Mouse (Mus musculus) gastrocnemius, adult 18-20 months (tissue): ENCODE results near the gene Nfkbid. TPM values are rescaled to one million over a fixed set of nuclear protein-coding genes. Genes with fewer than 3 reads are reported as not detected.
"Not testable (repeated sequence)": the region's sequence is repeated elsewhere in the genome, so short reads cannot be mapped to it uniquely, and the experiment has no call there.

ENCODE experiments used
- DNase-seq: peaks from one replicate; pipeline ENCODE4 v3.0.0; 2021; ENCODE audit warnings: low spot score
- total RNA-seq, 2 experiments: library from RNA; stranded (reverse); gene quantifications; 2 replicates each; pipeline ENCODE4 v1.2.3; 2021

The Nfkbid gene
- total RNA-seq, 2 experiments from 2014 or later: 0.11 TPM; not detected in 1

DNA sequence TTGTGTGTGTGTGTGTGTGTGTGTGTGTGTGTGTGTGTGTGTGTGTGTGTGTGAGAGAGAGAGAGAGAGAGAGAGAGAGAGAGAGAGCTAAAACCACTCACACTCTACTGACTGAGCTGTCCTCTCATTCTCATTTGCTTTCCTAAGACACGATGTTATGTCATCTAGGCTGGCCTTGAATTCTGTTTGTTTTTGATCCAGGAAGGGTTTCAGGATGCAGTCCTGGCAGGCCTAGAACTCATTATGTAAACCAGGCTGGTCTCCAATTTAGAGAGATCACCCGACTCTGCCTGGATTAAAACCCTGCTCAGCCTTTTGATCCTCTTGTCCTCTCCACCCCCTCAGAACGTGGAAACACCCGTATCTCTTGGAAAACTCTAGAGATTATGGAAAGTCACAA, 42.5 kb downstream of the Nfkbid start:
- DNase-seq: no peak

DNA sequence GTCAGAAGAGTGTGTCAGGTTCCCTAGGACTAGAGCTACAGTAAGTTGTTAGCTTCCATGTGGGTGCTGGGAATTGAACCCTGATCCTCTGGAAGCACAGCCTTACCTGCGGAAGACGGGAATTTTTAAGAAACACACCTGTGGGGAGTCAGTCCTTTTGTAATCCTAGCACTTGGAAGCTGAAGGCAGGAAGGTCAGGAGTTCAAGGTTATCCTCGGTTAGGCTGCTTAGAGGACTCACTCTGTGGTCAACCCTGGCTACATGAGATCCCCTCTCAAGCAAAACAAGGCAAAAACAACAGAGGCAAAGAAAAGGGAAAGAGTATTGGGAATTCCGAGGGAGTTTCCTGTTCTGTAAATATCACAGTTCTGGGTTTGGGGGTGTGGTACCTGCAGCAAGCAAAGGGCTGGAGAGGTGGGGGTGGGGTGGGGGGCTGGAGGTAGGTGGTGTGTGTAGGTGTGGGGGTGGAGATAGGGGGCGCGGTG, 43.3 kb downstream of the Nfkbid start:
- DNase-seq: no peak

DNA sequence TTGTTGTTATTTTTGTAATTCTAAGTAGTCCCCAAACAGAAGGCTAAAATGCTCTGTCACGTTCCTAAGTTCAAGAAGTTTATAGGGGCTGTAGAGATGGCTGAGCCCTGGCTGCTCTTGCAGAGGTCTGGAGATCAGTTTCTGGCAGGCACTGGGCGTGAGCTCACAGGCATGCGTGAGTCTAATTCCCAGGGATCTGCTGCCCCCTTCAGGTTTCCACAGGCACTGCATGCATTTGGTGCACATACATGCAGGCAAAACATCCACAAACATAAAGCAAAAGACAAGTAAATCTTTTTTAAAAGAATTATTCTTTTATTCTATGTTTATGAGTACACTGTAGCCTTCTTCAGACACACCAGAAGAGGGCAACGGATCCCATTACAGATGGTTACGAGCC, 50.9 kb downstream of the Nfkbid start:
- no peak for DNase-seq

DNA sequence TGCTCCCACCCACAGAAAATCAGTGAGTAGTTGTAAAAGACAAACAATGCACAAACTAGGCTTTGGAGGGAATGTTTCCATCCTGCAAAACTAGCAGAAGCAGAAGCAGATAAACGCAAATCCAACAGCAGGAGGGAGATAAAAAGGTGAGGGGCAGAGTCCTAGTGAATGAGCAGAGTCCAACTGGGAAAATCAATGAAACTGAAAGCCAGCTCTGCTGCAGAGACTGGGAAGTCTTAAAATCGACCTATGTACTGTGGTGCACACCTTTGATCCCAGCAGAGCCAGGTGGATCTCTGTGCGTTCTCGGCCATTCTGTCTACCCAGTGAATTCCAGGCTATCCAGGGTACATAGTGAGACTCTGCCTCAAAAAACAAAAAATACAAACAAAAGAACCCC, 53.5 kb downstream of the Nfkbid start:
- no peak for DNase-seq

DNA sequence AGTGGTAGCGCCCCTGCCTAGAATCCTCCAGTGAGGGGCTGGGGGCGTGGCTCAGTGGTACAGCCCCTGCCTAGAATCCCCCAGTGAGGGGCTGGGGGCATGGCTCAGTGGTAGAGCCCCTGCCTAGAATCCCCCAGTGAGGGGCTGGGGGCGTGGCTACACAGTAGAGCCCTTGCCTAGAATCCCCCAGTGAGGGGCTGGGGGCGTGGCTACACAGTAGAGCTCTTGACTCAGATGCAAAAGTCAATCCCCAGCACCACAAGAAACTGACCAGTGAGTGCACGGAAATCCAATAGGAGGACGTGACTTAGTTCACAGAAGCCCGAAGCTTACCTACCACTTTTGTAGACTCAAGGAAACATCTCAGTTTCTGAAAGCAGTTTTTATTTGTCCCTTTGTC, 54.6 kb downstream of the Nfkbid start:
- not testable (repeated sequence) for DNase-seq

DNA sequence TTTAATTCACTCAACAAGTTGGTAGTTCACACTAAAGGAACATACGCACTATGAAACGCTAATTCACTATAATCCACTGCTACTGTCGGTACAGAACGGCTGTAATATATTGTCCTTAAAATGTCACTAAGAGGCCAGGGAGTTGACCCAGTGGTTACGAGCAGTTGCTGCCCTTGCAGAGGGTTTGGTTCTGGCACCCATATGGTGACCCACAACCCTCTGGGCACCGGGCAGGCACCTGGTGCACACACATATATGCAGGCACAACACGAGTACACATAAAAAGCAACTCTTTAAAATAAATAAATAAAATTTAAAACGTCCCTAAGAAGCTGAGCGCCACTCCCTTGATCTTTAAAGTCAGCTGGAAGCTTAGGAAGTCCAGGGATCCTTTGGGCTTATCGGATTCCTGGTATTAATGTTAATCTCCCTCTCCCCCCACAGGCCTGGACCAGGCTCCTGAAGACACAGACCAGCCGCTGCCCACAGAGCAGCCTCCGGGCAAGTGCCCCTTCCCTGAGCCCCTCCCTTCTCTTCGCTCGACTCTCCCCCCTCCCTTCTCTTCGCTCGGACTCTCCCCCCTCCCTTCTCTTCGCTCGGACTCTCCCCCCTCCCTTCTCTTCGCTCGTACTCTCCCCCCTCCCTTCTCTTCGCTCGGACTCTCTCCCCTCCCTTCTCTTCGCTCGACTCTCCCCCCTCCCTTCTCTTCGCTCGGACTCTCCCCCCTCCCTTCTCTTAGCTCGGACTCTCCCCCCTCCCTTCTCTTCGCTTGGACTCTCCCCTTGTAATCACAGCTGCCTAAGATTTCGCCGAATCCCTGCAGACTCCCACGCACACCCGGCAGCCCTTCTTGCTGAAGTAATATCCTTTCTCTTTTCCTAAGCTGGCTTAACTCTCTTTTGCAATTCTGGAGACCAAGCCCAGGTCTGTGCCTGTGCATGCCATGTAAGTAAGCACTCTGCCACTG, 56.2 kb downstream of the Nfkbid start:
- no peak for DNase-seq

Other genes starting within 250 kb of the Nfkbid start
- gene Cox7a1, start 237.6 kb upstream of the Nfkbid start, total RNA-seq: 100 to 1,000 TPM; 938 to 989 TPM
- 100 to 1,000 TPM; 198 to 205 TPM for gene Capns1, start 222.9 kb upstream of the Nfkbid start, total RNA-seq
- 10 to 100 TPM; 57.1 to 57.7 TPM for gene Polr2i, start 189.8 kb upstream of the Nfkbid start, total RNA-seq
- gene Tbcb, start 189.5 kb upstream of the Nfkbid start, total RNA-seq: 10 to 100 TPM; 29.6 to 31.9 TPM
- gene Ovol3, start 186.0 kb upstream of the Nfkbid start, total RNA-seq: not detected
- not detected for gene Thap8, start 141.6 kb upstream of the Nfkbid start, total RNA-seq
- gene Wdr62, start 141.3 kb upstream of the Nfkbid start, total RNA-seq: 1 to 10 TPM; 2.0 to 2.2 TPM
- 1 to 10 TPM; 3.2 to 4.3 TPM for gene Clip3, start 130.0 kb upstream of the Nfkbid start, total RNA-seq
- gene Alkbh6, start 113.0 kb upstream of the Nfkbid start, total RNA-seq: 10 to 100 TPM; 20.6 to 24.6 TPM
- 1 to 10 TPM; 2.0 to 2.1 TPM for gene Syne4, start 106.9 kb upstream of the Nfkbid start, total RNA-seq
- under 1 TPM; 0.59 TPM for gene E130208F15Rik, start 100.0 kb upstream of the Nfkbid start, total RNA-seq
- gene Sdhaf1, start 97.8 kb upstream of the Nfkbid start, total RNA-seq: 1 to 10 TPM; 6.5 to 7.6 TPM
- gene Lrfn3, start 59.0 kb upstream of the Nfkbid start, total RNA-seq: 1 to 10 TPM; 4.7 to 5.3 TPM
- 1 to 10 TPM; 3.3 to 6.3 TPM for gene Tyrobp, start 8.0 kb upstream of the Nfkbid start, total RNA-seq
- gene Hcst, start 1.9 kb upstream of the Nfkbid start, total RNA-seq: not detected
- 1 to 10 TPM in 1 of 2 experiments, under 1 TPM in 1; 0.82 to 1.4 TPM for gene Aplp1, start 23.8 kb downstream of the Nfkbid start, total RNA-seq
- gene Kirrel2, start 36.0 kb downstream of the Nfkbid start, total RNA-seq: not detected
- not detected for gene Nphs1, start 36.6 kb downstream of the Nfkbid start, total RNA-seq
- gene Prodh2, start 71.9 kb downstream of the Nfkbid start, total RNA-seq: not detected
- under 1 TPM; 0.27 to 0.47 TPM for gene Arhgap33, start 113.3 kb downstream of the Nfkbid start, total RNA-seq
- 1,000 to 10,000 TPM; 1,641 to 2,096 TPM for gene Hspb6, start 130.4 kb downstream of the Nfkbid start, total RNA-seq
- gene Proser3, start 130.6 kb downstream of the Nfkbid start, total RNA-seq: 1 to 10 TPM; 5.1 to 8.0 TPM
- 1 to 10 TPM; 8.7 to 9.0 TPM for gene Lin37, start 138.1 kb downstream of the Nfkbid start, total RNA-seq
- 10 to 100 TPM; 50.9 to 53.6 TPM for gene U2af1l4, start 141.6 kb downstream of the Nfkbid start, total RNA-seq
- 1 to 10 TPM; 1.0 to 1.3 TPM for gene Gm49396, start 141.6 kb downstream of the Nfkbid start, total RNA-seq
- 100 to 1,000 TPM; 122 to 132 TPM for gene Psenen, start 141.9 kb downstream of the Nfkbid start, total RNA-seq
- 1 to 10 TPM in 1 of 2 experiments, under 1 TPM in 1; 0.82 to 1.4 TPM for gene Igflr1, start 143.7 kb downstream of the Nfkbid start, total RNA-seq
- 10 to 100 TPM; 12.5 to 12.9 TPM for gene Kmt2b, start 167.0 kb downstream of the Nfkbid start, total RNA-seq
- gene Zbtb32, start 177.2 kb downstream of the Nfkbid start, total RNA-seq: not detected
- not detected for gene Upk1a, start 191.1 kb downstream of the Nfkbid start, total RNA-seq
- gene Cox6b1, start 204.4 kb downstream of the Nfkbid start, total RNA-seq: 1,000 to 10,000 TPM; 2,016 to 2,070 TPM
- gene Etv2, start 214.1 kb downstream of the Nfkbid start, total RNA-seq: not detected
- gene Rbm42, start 228.6 kb downstream of the Nfkbid start, total RNA-seq: 10 to 100 TPM; 37.6 to 40.7 TPM
- 1 to 10 TPM; 2.6 to 3.8 TPM for gene Haus5, start 243.3 kb downstream of the Nfkbid start, total RNA-seq
- gene Pmis2, start 249.9 kb downstream of the Nfkbid start, total RNA-seq: 1 to 10 TPM; 2.8 to 3.9 TPM